Mouse (Mus musculus) embryonic facial prominence, embryonic 12.5 days (tissue): ENCODE data around the gene Fam83b. TPM values are rescaled to one million over a fixed set of nuclear protein-coding genes. Genes with fewer than 3 reads are reported as not detected.
A peak's percentile ranks its signal among the peaks of the same experiment; 100 is the strongest.

Experiments used
- ATAC-seq: fragments of 200-750 bp; cut with Nextera tagmentation; 2 replicates; pipeline ENCODE4 v1.8.0; 2017; ENCODE audit not compliant: insufficient number of reproducible peaks, insufficient read depth, low FRiP score, low TSS enrichment
- H3K27ac ChIP-seq: fragments of 300-500 bp; sonication (generic); 2 replicates; pipeline ENCODE4 v1.5.1; 2016; ENCODE audit warnings: mild to moderate bottlenecking
- H3K27me3 ChIP-seq: fragments of 300-500 bp; sonication (generic); 2 replicates; pipeline ENCODE4 v1.6.1; 2016; ENCODE audit warnings: mild to moderate bottlenecking, moderate library complexity
- H3K36me3 ChIP-seq: fragments of 300-500 bp; sonication (generic); 2 replicates; pipeline ENCODE4 v1.6.1; 2016; ENCODE audit warnings: mild to moderate bottlenecking
- H3K4me1 ChIP-seq: fragments of 300-500 bp; sonication (generic); 2 replicates; pipeline ENCODE4 v1.6.1; 2016
- H3K4me2 ChIP-seq: fragments of 300-500 bp; sonication (generic); replicated peaks from 2 replicates; pipeline ENCODE4 v1.6.1; 2016; ENCODE audit warnings: mild to moderate bottlenecking, moderate library complexity
- H3K4me3 ChIP-seq: fragments of 300-500 bp; sonication (generic); 2 replicates; pipeline ENCODE4 v1.5.1; 2016; ENCODE audit warnings: mild to moderate bottlenecking
- H3K9ac ChIP-seq: fragments of 300-500 bp; sonication (generic); 2 replicates; pipeline ENCODE4 v1.6.1; 2016; ENCODE audit warnings: mild to moderate bottlenecking, moderate library complexity
- H3K9me3 ChIP-seq: fragments of 300-500 bp; sonication (generic); 2 replicates; pipeline ENCODE4 v1.6.1; 2016; ENCODE audit warnings: mild to moderate bottlenecking, moderate library complexity
- WGBS: fragments of 180-500 bp; shearing (Covaris S2); methylation state at CpG from one replicate; pipeline ENCODE4 v1.1.7; 2016; 5-methylcytosine and 5-hydroxymethylcytosine counted together
- polyA plus RNA-seq: library from polyadenylated mRNA; unstranded; fragments of >200 nt; fragmentation: Nextera tagmentation; extraction: Ambion mirVana; gene quantifications from 2 replicates; pipeline ENCODE4 v1.2.1, GENCODE M21; 2016

Fam83b gene
- polyA plus RNA-seq, 1 experiment from 2014 or later = 1.5 TPM

DNA sequence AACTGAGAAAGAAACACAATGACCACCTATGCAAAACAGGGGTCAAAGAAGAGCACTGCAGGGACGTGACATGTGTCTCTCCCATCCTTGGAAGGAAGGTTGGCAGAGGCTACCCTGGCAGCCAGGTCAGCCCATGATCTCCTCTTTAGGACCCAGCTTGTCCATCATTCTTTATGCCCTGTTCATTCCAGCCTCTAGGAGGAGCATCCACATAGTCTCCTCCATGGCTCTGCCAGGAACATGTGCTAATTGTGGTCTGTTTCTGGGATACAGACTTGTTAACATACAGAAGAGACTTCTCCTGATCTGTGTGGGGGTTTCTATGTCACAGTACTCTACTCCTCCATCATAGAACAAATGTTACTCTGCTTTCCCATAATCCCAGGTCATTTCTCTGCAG, 48.3 kb downstream of the Fam83b start:
- H3K4me3 ChIP-seq = no peak overlapping the region
- H3K27ac ChIP-seq = no peak overlapping the region
- 79% methylated on average over 1 of the region's 1 CpGs for WGBS
- H3K9me3 ChIP-seq = no peaks in the 10 kb centered on the region
- ATAC-seq = no peak
- H3K9ac ChIP-seq = no peak overlapping the region
- no peak overlapping the region for H3K4me2 ChIP-seq
- no peaks in the 10 kb centered on the region for H3K4me1 ChIP-seq
- H3K36me3 ChIP-seq = no peaks in the 10 kb centered on the region
- H3K27me3 ChIP-seq = no peaks in the 10 kb centered on the region

- no peak overlapping the region for H3K9ac ChIP-seq
- no peak for ATAC-seq
- no peaks in the 10 kb centered on the region for H3K27me3 ChIP-seq
- no peaks in the 10 kb centered on the region for H3K36me3 ChIP-seq
- H3K4me1 ChIP-seq = no peaks in the 10 kb centered on the region
- no peak overlapping the region for H3K4me3 ChIP-seq
- no peaks in the 10 kb centered on the region for H3K9me3 ChIP-seq
- H3K27ac ChIP-seq = no peak overlapping the region
- no peak overlapping the region for H3K4me2 ChIP-seq
Measured at GRCm38 (mm10) chr9:76505650-76506049, 61.3 kb downstream of the Fam83b start.

DNA sequence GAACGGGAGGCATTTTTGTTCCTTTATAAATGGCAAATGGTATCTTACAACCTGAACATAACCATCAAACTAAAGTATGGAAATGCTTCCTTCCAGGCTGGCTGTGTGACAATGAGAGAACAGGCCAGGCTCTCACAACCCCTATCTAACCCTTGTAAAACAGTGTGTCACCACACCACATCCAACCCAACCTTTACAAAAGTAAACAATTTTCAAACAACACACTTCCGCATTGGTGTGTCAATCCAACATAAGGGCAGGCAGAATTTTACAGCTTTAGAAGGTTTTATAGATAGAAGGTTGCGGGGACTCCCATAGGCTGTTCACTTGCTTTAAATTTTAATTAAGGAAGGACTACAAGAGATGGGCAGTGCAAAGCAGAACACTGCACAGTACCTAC, 77.2 kb downstream of the Fam83b start:
- WGBS = 89% methylated on average over 3 of the region's 3 CpGs
- no peaks in the 10 kb centered on the region for H3K9me3 ChIP-seq
- ATAC-seq = no peak
- no peaks in the 10 kb centered on the region for H3K4me1 ChIP-seq
- H3K4me3 ChIP-seq = no peak overlapping the region
- no peak overlapping the region for H3K27ac ChIP-seq
- H3K27me3 ChIP-seq = no peaks in the 10 kb centered on the region
- no peaks in the 10 kb centered on the region for H3K36me3 ChIP-seq
- H3K4me2 ChIP-seq = no peak overlapping the region
- H3K9ac ChIP-seq = no peak overlapping the region

- Histone ChIP-seq H3K9ac (no peak overlapping the region), H3K4me1 (no peaks in the 10 kb centered on the region), H3K4me3 (no peak overlapping the region), H3K27ac (no peak overlapping the region), H3K4me2 (no peak overlapping the region), H3K27me3 (no peaks in the 10 kb centered on the region), H3K36me3 (no peaks in the 10 kb centered on the region), H3K9me3 (no peaks in the 10 kb centered on the region)
- 76% methylated on average over 3 of the region's 3 CpGs for WGBS
- ATAC-seq = no peak
Measured at GRCm38 (mm10) chr9:76480088-76480487, 86.8 kb downstream of the Fam83b start.

GRCm38 (mm10) chr9:76469500-76469899, 97.4 kb downstream of the Fam83b start:
- H3K4me3 ChIP-seq = no peak overlapping the region
- WGBS = 69% methylated on average over 4 of the region's 4 CpGs
- no peak overlapping the region for H3K27ac ChIP-seq
- no peaks in the 10 kb centered on the region for H3K9me3 ChIP-seq
- no peak overlapping the region for H3K9ac ChIP-seq
- H3K4me2 ChIP-seq = no peak overlapping the region
- peak; percentile 15; the same call in 1 of the 2 replicates for ATAC-seq
- no peaks in the 10 kb centered on the region for H3K36me3 ChIP-seq
- H3K4me1 ChIP-seq = no peaks in the 10 kb centered on the region
- H3K27me3 ChIP-seq = no peaks in the 10 kb centered on the region

- no peaks in the 10 kb centered on the region for H3K27me3 ChIP-seq
- no peak overlapping the region for H3K4me3 ChIP-seq
- H3K9me3 ChIP-seq = no peaks in the 10 kb centered on the region
- H3K36me3 ChIP-seq = no peaks in the 10 kb centered on the region
- no peak overlapping the region for H3K27ac ChIP-seq
- no peak overlapping the region for H3K9ac ChIP-seq
- no peak overlapping the region for H3K4me2 ChIP-seq
- no peak for ATAC-seq
- H3K4me1 ChIP-seq = no peaks in the 10 kb centered on the region
Measured at GRCm38 (mm10) chr9:76461547-76461946, 105.4 kb downstream of the Fam83b start.

GRCm38 (mm10) chr9:76455703-76456102, 111.2 kb downstream of the Fam83b start:
- H3K4me2 ChIP-seq = no peak overlapping the region

More at GRCm38 (mm10) chr9:76455703-76456102, 111.2 kb downstream of the Fam83b start:
- H3K27ac ChIP-seq = no peak overlapping the region
- no peaks in the 10 kb centered on the region for H3K27me3 ChIP-seq
- H3K4me3 ChIP-seq = no peak overlapping the region
- no peaks in the 10 kb centered on the region for H3K4me1 ChIP-seq
- WGBS = 79% methylated on average over 3 of the region's 3 CpGs
- ATAC-seq = no peak
- no peaks in the 10 kb centered on the region for H3K36me3 ChIP-seq
- no peaks in the 10 kb centered on the region for H3K9me3 ChIP-seq
- H3K9ac ChIP-seq = no peak overlapping the region

Other genes with a start within 250 kb of the Fam83b start
- gene Hcrtr2, start 243.3 kb downstream of the Fam83b start, polyA plus RNA-seq = 1.3 and 1.9 TPM in 2 replicates